In the genomic region with DNA sequence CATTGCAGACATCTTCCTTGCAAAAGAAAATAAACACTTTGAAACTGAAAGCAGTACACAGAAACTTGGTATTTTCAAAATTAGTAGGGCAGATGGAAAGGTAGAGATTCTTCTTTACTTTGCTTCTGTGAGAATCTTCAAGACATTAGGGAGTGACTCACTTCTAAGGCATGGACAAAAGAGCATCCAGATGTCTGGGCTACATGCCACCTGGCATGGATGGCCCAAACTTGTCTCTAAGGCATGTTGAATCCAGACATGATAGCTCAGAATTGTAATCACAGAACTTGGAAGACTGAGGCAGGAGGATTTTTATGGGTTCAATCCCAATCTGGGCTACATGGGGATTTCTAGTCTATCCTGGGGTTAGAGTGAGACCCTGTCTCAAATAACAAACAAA, we compare ENCODE assay signal across 30 mouse cellular contexts. TPM values are rescaled to one million over a fixed set of nuclear protein-coding genes. Genes with fewer than 3 reads are reported as not detected.
DNase-seq lines count a peak whose midpoint lies in the region; ATAC-seq and TF ChIP-seq lines count a peak whose summit lies in the region.
"Had no signal": no experiment of that assay in that cellular context is flagged by ENCODE, and none has a peak within 500 bp of the region (broad histone marks: within the 10 kb centered on the region; RNA-seq: fewer than 3 reads in every experiment).

No protein-coding gene starts in this region.

- H3K4me2 ChIP-seq in midbrain, embryonic 11.5 days: no peak overlapping the region
- H3K4me2 ChIP-seq: embryonic facial prominence, embryonic 15.5 days; heart, embryonic 12.5 days; hindbrain, embryonic 14.5 days; intestine, embryonic 15.5 days had no signal

- H3K4me1 ChIP-seq in midbrain, embryonic 11.5 days (ENCODE audit: control insufficient read depth, insufficient read depth, low read length): no peaks in the 10 kb centered on the region
- H3K4me1 ChIP-seq: embryonic facial prominence, embryonic 15.5 days; forebrain, embryonic 10.5 days; heart, embryonic 12.5 days; hindbrain, embryonic 10.5 days; intestine, embryonic 15.5 days had no signal

- H3K27ac ChIP-seq in gastrocnemius, adult 2 months: no peak overlapping the region
- H3K27ac ChIP-seq in midbrain, embryonic 11.5 days (ENCODE audit: low read depth, low read length): no peak overlapping the region
- H3K27ac ChIP-seq: embryonic facial prominence, embryonic 15.5 days; forebrain, embryonic 10.5 days; heart, adult 2 months; hindbrain, embryonic 10.5 days; hindbrain, embryonic 14.5 days; intestine, embryonic 15.5 days had no signal

- H3K9me3 ChIP-seq in midbrain, embryonic 11.5 days (ENCODE audit: control insufficient read depth, low read length): no peaks in the 10 kb centered on the region; the same call in 1 of the 2 replicates
- H3K9me3 ChIP-seq: intestine, embryonic 15.5 days had no signal

- ATAC-seq in midbrain, embryonic 11.5 days (ENCODE audit: low FRiP score): no peak
- ATAC-seq: forebrain, embryonic 14.5 days; intestine, embryonic 15.5 days; Patski had no signal

- H3K36me3 ChIP-seq in midbrain, embryonic 11.5 days (ENCODE audit: control insufficient read depth, insufficient read depth, low read length): no peaks in the 10 kb centered on the region
- H3K36me3 ChIP-seq: embryonic facial prominence, embryonic 15.5 days; forebrain, embryonic 10.5 days; heart, embryonic 12.5 days; hindbrain, embryonic 10.5 days; intestine, embryonic 15.5 days had no signal

- intact Hi-C loops in gastrocnemius, adult 2 months (cut with DNase I): no loop called here
- intact Hi-C loops in gastrocnemius, postnatal 36 days (cut with DNase I): no loop called here

- DNase-seq in NIH3T3 (ENCODE audit: low read depth): peak; percentile 48
- DNase-seq in gastrocnemius, adult 2 months: peak; percentile 16
- peak; percentile 14 for DNase-seq in gastrocnemius, postnatal 36 days
- no peak for DNase-seq in right cerebral cortex, adult 18-20 months
- DNase-seq in midbrain, embryonic 11.5 days (ENCODE audit: low spot score, missing footprints): no peak
- no peak for DNase-seq in T-cell, adult 2 months (ENCODE audit: low spot score)
- DNase-seq: adrenal gland, postnatal 10 days; B cell, adult 2 months; cerebellum, adult 11 months; cerebellum, adult 8-10 months; cerebellum, postnatal 14 days; embryo, embryonic 11 days; heart, adult 2 months had no signal

- H3K4me3 ChIP-seq in gastrocnemius, adult 2 months: no peak overlapping the region
- H3K4me3 ChIP-seq in midbrain, embryonic 11.5 days (ENCODE audit: low read depth, low read length): no peak overlapping the region
- H3K4me3 ChIP-seq: embryonic facial prominence, embryonic 15.5 days; erythroblast, embryonic 14.5 days; forebrain, embryonic 10.5 days; heart, adult 2 months; heart, embryonic 12.5 days; hindbrain, embryonic 10.5 days; intestine, embryonic 15.5 days had no signal

- no peak overlapping the region for H3K9ac ChIP-seq in midbrain, embryonic 11.5 days (ENCODE audit: low read length)
- H3K9ac ChIP-seq: embryonic facial prominence, embryonic 15.5 days; heart, embryonic 12.5 days; hindbrain, embryonic 14.5 days; intestine, embryonic 15.5 days had no signal

- no peak for TF ChIP-seq CTCF in gastrocnemius, adult 2 months (IDR thresholded peaks at IDR 0.05)

- H3K27me3 ChIP-seq in midbrain, embryonic 11.5 days (ENCODE audit: control insufficient read depth, insufficient read depth, low read length): no peaks in the 10 kb centered on the region
- H3K27me3 ChIP-seq: embryonic facial prominence, embryonic 15.5 days; heart, embryonic 12.5 days; intestine, embryonic 15.5 days; Patski had no signal

RNA-seq across cellular contexts. Expression of a gene that starts 58.4 kb away (rescaled TPM):
- not detected for total RNA-seq in gastrocnemius, adult 2 months (2021)
- total RNA-seq in gastrocnemius, postnatal 36 days (2021): not detected
- polyA plus RNA-seq in midbrain, embryonic 11.5 days (2014; fragmentation: Nextera tagmentation; extraction: Ambion mirVana): not detected in 2 replicates
- total RNA-seq: adrenal gland, postnatal 10 days; adrenal gland, postnatal 4 days; common myeloid progenitor, adult 5-6 weeks; gastrocnemius, postnatal 4 days; heart, adult 2 months; heart, postnatal 25 days; MEL had no signal
- polyA plus RNA-seq: brain, embryonic 14.5 days; embryonic facial prominence, embryonic 11.5 days; embryonic facial prominence, embryonic 15.5 days; erythroblast, embryonic 14.5 days; forebrain, embryonic 10.5 days; forebrain, embryonic 14.5 days; heart, adult 2 months; heart, embryonic 12.5 days; heart, embryonic 16.5 days; hindbrain, embryonic 10.5 days; hindbrain, embryonic 14.5 days had no signal

Comparison
In these comparisons a context has a peak if more than half of its experiments do, and no peak if none do; other contexts are left out.
1. DNase-seq: peak in NIH3T3 (single experiment), gastrocnemius, adult 2 months (single experiment) and gastrocnemius, postnatal 36 days (2 of 2); none in right cerebral cortex, adult 18-20 months (single experiment), midbrain, embryonic 11.5 days (single experiment) and T-cell, adult 2 months (single experiment).